Mouse (Mus musculus) myocyte (in vitro differentiated cells): ENCODE measurements around the gene Mitf. TPM values are rescaled to one million over a fixed set of nuclear protein-coding genes. Genes with fewer than 3 reads are reported as not detected.

Source experiments
- H3K27me3 ChIP-seq: one replicate; pipeline ENCODE4 v1.6.1; 2011; ENCODE audit not compliant: control insufficient read depth, insufficient read depth, insufficient read length
- H3K36me3 ChIP-seq: one replicate; pipeline ENCODE4 v1.6.1; 2011; ENCODE audit not compliant: control insufficient read depth, insufficient read depth
- H3K4me2 ChIP-seq: one replicate; pipeline ENCODE4 v1.6.1; 2011; ENCODE audit warnings: low read depth, control low read depth
- H3K4me3 ChIP-seq: one replicate; pipeline ENCODE4 v1.5.1; 2011; ENCODE audit warnings: mild to moderate bottlenecking, control low read depth, moderate library complexity
- H3K79me2 ChIP-seq: one replicate; pipeline ENCODE4 v1.6.1; 2011; ENCODE audit not compliant: control insufficient read depth, insufficient read depth
- H3ac ChIP-seq: one replicate; pipeline ENCODE4 v1.6.1; 2011; ENCODE audit not compliant: control insufficient read depth, insufficient read length
- CEBPB ChIP-seq: IDR thresholded peaks from 2 replicates; pipeline ENCODE4 v1.6.1; 2011; ENCODE audit warnings: mild to moderate bottlenecking, moderate library complexity; ENCODE audit not compliant: poor library complexity, insufficient read depth, severe bottlenecking
- E2F4 ChIP-seq: IDR thresholded peaks from one replicate; pipeline ENCODE4 v1.6.1; 2011; ENCODE audit warnings: mild to moderate bottlenecking, control low read depth, moderate library complexity; ENCODE audit not compliant: insufficient read depth
- MAX ChIP-seq: IDR thresholded peaks from one replicate; pipeline ENCODE4 v1.6.1; 2011; ENCODE audit warnings: low read depth, mild to moderate bottlenecking, control low read depth
- MYOD1 ChIP-seq, 3 experiments: IDR thresholded peaks; one replicate each; pipeline ENCODE4 v1.6.1; 2011; ENCODE audit warnings: control low read depth in 2 of 3, low read depth in 2 of 3, mild to moderate bottlenecking in 2 of 3, moderate library complexity in 1 of 3; ENCODE audit not compliant: insufficient read length in 2 of 3, control insufficient read depth in 1 of 3
- MYOG ChIP-seq, 3 experiments: IDR thresholded peaks; one replicate each; pipeline ENCODE4 v1.6.1; 2011; ENCODE audit warnings: control low read depth in 2 of 3, low read depth in 2 of 3, mild to moderate bottlenecking in 2 of 3; ENCODE audit not compliant: insufficient read length in 2 of 3, control insufficient read depth in 1 of 3, insufficient read depth in 1 of 3
- POLR2A ChIP-seq: IDR thresholded peaks from one replicate; pipeline ENCODE4 v1.6.1; 2011; ENCODE audit warnings: low read depth, mild to moderate bottlenecking, control low read depth, moderate library complexity; ENCODE audit not compliant: insufficient read length
- POLR2AphosphoS2 ChIP-seq: IDR thresholded peaks from one replicate; pipeline ENCODE4 v1.6.1; 2011; ENCODE audit warnings: low read depth, control low read depth; ENCODE audit not compliant: insufficient read length
- REST ChIP-seq: IDR thresholded peaks from one replicate; pipeline ENCODE4 v1.6.1; 2011; ENCODE audit warnings: mild to moderate bottlenecking, control low read depth, moderate library complexity; ENCODE audit not compliant: insufficient read depth, insufficient read length
- SRF ChIP-seq: IDR thresholded peaks from one replicate; pipeline ENCODE4 v1.6.1; 2011; ENCODE audit warnings: low read depth; ENCODE audit not compliant: control insufficient read depth, insufficient read length
- TCF12 ChIP-seq: IDR thresholded peaks from one replicate; pipeline ENCODE4 v1.6.1; 2011; ENCODE audit warnings: mild to moderate bottlenecking, control low read depth; ENCODE audit not compliant: poor library complexity, insufficient read depth, severe bottlenecking
- TCF3 ChIP-seq: IDR thresholded peaks from one replicate; pipeline ENCODE4 v1.6.1; 2011; ENCODE audit warnings: low read depth, control low read depth; ENCODE audit not compliant: insufficient read length
- USF1 ChIP-seq: IDR thresholded peaks from one replicate; pipeline ENCODE4 v1.6.1; 2011; ENCODE audit warnings: low read depth, mild to moderate bottlenecking, control low read depth, moderate library complexity
- polyA plus RNA-seq: library from polyadenylated mRNA; unstranded; fragments of >200 nt; fragmentation: generic; extraction: Trizol; gene quantifications from one replicate; pipeline ENCODE4 v1.2.1, GENCODE M21; 2012; ENCODE audit warnings: missing spikeins

Mitf gene
- polyA plus RNA-seq, 1 experiment: 2.4 TPM

DNA sequence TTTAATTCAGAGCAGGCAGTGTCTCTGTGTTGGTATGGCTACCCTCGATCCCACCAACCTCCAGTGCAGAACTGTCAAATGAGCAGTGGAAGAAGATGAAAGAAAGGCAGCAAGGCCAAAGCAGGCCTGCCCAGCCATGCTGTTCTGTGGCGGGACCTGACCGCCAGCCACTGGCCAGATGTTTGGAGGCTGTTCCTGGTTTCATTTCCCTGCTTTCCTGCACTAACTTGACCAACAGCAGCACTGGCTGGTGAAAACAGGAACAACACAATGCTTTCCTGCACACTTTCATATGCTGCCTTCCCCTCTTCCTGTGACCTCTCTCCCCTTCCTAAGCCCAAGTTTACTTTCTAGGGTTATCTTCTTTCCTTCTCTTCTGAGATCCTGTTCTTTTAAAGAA is 50.8 kb downstream of the Mitf start:
- TF ChIP-seq POLR2AphosphoS2 (no peak), TCF3 (no peak), SRF (no peak), TCF12 (no peak), REST (no peak), E2F4 (no peak), MYOD1 (IDR thresholded peaks at IDR 0.05; ENCODE audit: control insufficient read depth in 1 of 3, insufficient read length in 2 of 3, low read depth in 2 of 3) (no peak), USF1 (no peak)
- no peak overlapping the region for H3K4me2 ChIP-seq
- no peaks in the 10 kb centered on the region for H3K79me2 ChIP-seq
- H3K4me3 ChIP-seq: no peak overlapping the region
- no peaks in the 10 kb centered on the region for H3K27me3 ChIP-seq
- H3ac ChIP-seq: no peak overlapping the region
- no peaks in the 10 kb centered on the region for H3K36me3 ChIP-seq

DNA sequence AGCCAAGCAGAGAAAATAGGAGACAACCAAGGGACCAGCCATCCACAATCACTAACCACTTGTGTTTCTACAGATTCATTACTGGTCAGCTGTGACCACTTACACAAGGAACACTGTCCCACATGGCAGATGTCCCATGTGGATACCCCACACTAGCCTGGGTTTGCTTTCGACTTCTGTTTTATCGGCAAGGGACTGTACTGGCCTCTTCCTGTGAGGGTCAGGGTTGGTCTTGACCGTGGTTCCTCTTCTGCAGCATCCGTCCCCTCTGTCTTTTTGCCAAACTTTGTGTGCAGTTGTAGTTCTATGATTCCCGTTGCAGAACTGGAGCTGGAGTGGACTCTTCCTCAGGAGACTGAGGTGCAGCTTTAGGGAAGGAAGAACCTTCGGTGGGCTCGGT is 59.7 kb downstream of the Mitf start:
- Histone ChIP-seq H3K36me3 (no peaks in the 10 kb centered on the region), H3ac (no peak overlapping the region), H3K27me3 (no peaks in the 10 kb centered on the region), H3K4me3 (no peak overlapping the region), H3K79me2 (no peaks in the 10 kb centered on the region), H3K4me2 (no peak overlapping the region)
- TF ChIP-seq USF1: no peak
- TF ChIP-seq CEBPB: no peak
- TF ChIP-seq MAX: no peak
- TF ChIP-seq MYOD1 (IDR thresholded peaks at IDR 0.05; ENCODE audit: control insufficient read depth in 1 of 3, insufficient read length in 2 of 3, low read depth in 2 of 3): no peak
- TF ChIP-seq REST: no peak
- no peak for TF ChIP-seq MYOG (IDR thresholded peaks at IDR 0.05; ENCODE audit: control insufficient read depth in 1 of 3, insufficient read depth in 1 of 3, insufficient read length in 2 of 3, low read depth in 2 of 3)
- TF ChIP-seq TCF12: no peak
- TF ChIP-seq POLR2AphosphoS2: no peak
- no peak for TF ChIP-seq E2F4
- TF ChIP-seq POLR2A: no peak
- TF ChIP-seq TCF3: no peak
- no peak for TF ChIP-seq SRF

DNA sequence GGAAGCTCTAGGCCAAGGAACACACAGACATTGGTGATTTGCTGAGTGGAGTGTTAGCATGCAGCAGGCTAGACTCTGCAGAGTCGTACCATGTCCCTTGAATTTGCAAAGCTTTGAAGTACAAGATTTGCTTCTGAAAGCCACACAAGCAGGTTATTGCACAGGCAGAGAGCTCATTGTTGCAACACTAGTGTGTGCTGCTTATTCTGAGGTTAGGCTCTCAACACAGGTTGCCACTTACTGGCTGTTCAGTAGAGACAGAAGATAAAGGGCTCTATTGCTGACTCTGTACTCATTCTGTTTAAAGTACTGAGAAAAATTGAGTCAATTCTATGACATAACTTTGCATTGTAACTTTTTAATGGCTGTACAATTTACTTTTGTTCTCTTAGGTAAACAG is 61.2 kb downstream of the Mitf start:
- no peak overlapping the region for H3K4me2 ChIP-seq
- no peaks in the 10 kb centered on the region for H3K27me3 ChIP-seq
- no peak overlapping the region for H3K4me3 ChIP-seq
- H3ac ChIP-seq: no peak overlapping the region
- H3K79me2 ChIP-seq: no peaks in the 10 kb centered on the region
- no peaks in the 10 kb centered on the region for H3K36me3 ChIP-seq
- TF ChIP-seq MYOD1 (IDR thresholded peaks at IDR 0.05; ENCODE audit: control insufficient read depth in 1 of 3, insufficient read length in 2 of 3, low read depth in 2 of 3): no peak
- TF ChIP-seq MAX: no peak
- no peak for TF ChIP-seq SRF
- TF ChIP-seq POLR2AphosphoS2: no peak

DNA sequence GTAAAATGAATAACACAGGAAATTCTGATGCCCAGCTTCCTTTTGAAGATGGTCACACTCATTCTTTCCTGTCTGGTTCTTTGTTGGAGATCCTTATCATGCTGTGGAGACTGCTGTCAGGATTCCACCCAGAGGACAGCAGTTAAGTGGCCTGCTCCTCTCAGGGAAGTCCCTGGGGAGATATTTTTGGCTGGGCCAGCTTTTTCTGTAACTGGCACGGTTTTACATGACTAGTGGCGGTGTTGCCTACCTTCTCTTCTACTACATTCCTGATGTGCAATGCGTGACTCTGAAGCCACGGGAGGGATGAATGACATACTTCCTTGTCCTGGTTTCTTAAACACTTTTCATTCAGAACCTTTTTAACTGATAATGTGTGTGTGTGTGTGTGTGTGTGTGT is 63.1 kb downstream of the Mitf start:
- Histone ChIP-seq H3K27me3 (no peaks in the 10 kb centered on the region), H3K36me3 (no peaks in the 10 kb centered on the region), H3ac (no peak overlapping the region), H3K79me2 (no peaks in the 10 kb centered on the region), H3K4me3 (no peak overlapping the region), H3K4me2 (peak overlapping the region; percentile 43)
- TF ChIP-seq MAX (no peak), POLR2A (no peak), USF1 (no peak), MYOD1 (IDR thresholded peaks at IDR 0.05; ENCODE audit: control insufficient read depth in 1 of 3, insufficient read length in 2 of 3, low read depth in 2 of 3) (no peak), MYOG (IDR thresholded peaks at IDR 0.05; ENCODE audit: control insufficient read depth in 1 of 3, insufficient read depth in 1 of 3, insufficient read length in 2 of 3, low read depth in 2 of 3) (no peak), REST (no peak), E2F4 (no peak), SRF (no peak), TCF12 (no peak)

DNA sequence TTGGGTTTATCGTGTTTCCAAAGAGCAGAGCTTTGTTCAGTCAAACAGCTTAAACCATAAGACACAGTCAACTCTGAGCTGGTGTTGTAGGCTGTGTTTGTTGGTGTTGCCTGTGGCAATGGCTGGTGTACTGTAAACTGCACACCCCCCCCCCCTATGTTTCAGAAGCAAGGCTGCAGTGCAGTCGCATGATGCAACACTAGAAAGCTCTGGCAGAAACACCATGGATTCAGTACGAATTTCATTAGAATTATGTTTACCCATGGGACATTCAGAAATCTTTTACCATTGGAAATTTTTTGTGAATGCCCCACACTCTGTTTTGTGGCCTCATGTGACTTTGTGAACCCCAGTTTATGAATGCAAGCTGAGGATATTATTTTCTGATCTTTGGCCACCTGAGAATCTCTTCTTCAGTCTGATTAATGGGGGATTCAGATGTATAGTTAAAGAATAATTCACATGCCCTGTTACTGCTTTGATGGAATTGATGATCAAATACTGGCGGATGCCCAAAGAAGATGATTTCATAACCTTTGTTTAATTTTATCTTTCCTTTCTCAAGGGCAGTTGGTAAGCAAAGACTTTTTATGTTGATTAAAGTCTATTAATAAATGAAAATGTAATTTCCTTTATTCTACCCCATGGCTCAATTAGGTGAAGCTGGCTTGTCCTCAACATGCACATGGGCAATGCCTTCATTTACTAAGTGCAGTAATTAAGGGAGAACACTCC is 64.6 kb downstream of the Mitf start:
- no peaks in the 10 kb centered on the region for H3K27me3 ChIP-seq
- TF ChIP-seq SRF: no peak
- TF ChIP-seq MYOD1 (IDR thresholded peaks at IDR 0.05; ENCODE audit: control insufficient read depth in 1 of 3, insufficient read length in 2 of 3, low read depth in 2 of 3): no peak
- no peak for TF ChIP-seq REST
- TF ChIP-seq CEBPB: peak; percentile 60; the same call in 1 of the 2 replicates
- TF ChIP-seq POLR2A: no peak
- H3K36me3 ChIP-seq: no peaks in the 10 kb centered on the region
- H3K79me2 ChIP-seq: no peaks in the 10 kb centered on the region
- no peak overlapping the region for H3ac ChIP-seq
- H3K4me3 ChIP-seq: no peak overlapping the region
- H3K4me2 ChIP-seq: no peak overlapping the region
